Mouse (Mus musculus): Measurements from ENCODE around the gene Fap. TPM values are rescaled to one million over a fixed set of nuclear protein-coding genes. Genes with fewer than 3 reads are reported as not detected.

The Fap gene
- 1.5 and 1.9 TPM in 2 replicates for polyA plus RNA-seq (2015; fragmentation: Nextera tagmentation; extraction: Ambion mirVana)

DNA sequence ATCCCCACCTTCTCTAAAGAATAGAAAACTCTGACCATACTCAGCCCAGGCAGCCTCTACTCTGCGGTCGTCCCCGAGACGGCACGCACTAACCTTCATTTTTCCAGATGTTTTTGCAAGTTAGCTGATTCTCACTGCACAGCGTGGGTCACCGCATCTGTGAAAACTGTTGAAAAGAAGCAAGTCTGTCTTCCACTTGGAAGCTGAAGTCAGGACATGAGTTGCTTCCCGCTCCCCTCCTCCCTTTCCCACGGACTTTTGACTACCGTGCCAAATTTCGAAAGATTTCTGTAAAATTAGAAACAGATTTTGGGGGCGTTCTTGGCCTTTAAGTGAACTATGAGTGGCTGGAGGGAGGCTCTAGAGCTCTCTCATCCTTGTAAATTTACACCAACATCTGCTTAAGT lies at the start of gene Fap:
Gene Fap, minus strand, starts transcription at position 323 of the 407 bp plus-strand sequence.
- H3K36me3 ChIP-seq (ENCODE audit: control insufficient read depth, insufficient read depth, low read length): no peaks in the 10 kb centered on the region
- no peak within 1 kb of the TSS for H3K27ac ChIP-seq (ENCODE audit: low read depth, low read length)
- no peak within 1 kb of the TSS for H3K4me2 ChIP-seq (ENCODE audit: low read length)
- no peak within 1 kb of the TSS for H3K4me3 ChIP-seq (ENCODE audit: low read length)
- no peak for ATAC-seq
- no peaks in the 10 kb centered on the region for H3K27me3 ChIP-seq (replicated peaks; ENCODE audit: control insufficient read depth, insufficient read depth, low read length)
- WGBS: 75% methylated on average over 12 of the region's 12 CpGs
- H3K4me1 ChIP-seq (ENCODE audit: control insufficient read depth, insufficient read depth, low read depth, low read length): no peaks in the 10 kb centered on the region
- H3K9me3 ChIP-seq (ENCODE audit: control insufficient read depth, low read length): no peaks in the 10 kb centered on the region
- H3K9ac ChIP-seq (ENCODE audit: low read depth, low read length): no peak within 1 kb of the TSS

DNA sequence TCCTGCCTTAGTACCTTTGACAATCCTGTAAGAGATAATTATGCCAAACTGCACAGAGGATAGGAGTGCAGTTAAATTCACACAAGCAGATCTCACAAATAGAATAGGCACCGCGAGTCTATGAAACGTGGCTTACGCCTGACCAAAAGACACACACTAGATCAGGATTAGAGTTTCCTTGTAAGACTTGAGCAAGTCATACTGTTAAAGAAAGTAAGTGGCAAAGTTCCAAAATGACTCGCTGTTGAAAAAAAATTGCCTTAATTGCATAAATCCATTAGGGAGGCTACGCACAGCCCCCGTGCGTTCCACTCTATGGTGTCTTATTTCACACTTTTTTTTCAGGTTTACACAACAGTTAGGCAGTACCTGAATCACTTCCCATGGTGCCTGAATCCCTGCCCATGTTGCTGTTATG lies 49.2 kb upstream of the Fap start:
- 75% methylated on average over 8 of the region's 8 CpGs for WGBS
- H3K4me2 ChIP-seq (ENCODE audit: low read length): no peak overlapping the region

DNA sequence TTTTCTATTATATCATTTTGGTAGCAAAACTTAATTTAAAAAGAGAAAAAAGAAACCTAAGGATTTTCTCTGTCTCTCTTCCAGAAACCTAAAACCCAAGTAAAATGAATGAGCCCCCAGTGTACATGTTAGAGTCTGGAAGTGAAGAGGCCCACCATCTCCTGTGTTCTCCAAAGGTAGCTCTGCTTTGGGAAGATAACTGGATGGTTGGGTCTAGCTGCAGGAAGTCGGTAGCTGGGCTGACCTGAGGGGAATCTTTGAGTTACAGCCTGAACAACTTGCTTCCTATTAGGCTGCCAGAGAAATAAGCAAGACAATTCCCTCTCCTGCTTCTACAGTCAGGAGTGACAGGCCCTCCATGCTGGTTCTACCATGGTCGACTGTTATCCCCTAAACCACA lies 45.8 kb upstream of the Fap start:
- Histone ChIP-seq H3K4me2 (ENCODE audit: low read length) (no peak overlapping the region), H3K27ac (ENCODE audit: low read depth, low read length) (no peak overlapping the region), H3K27me3 (replicated peaks; ENCODE audit: control insufficient read depth, insufficient read depth, low read length) (no peaks in the 10 kb centered on the region), H3K4me3 (ENCODE audit: low read length) (no peak overlapping the region), H3K36me3 (ENCODE audit: control insufficient read depth, insufficient read depth, low read length) (no peaks in the 10 kb centered on the region), H3K4me1 (ENCODE audit: control insufficient read depth, insufficient read depth, low read depth, low read length) (no peaks in the 10 kb centered on the region), H3K9me3 (ENCODE audit: control insufficient read depth, low read length) (no peaks in the 10 kb centered on the region), H3K9ac (ENCODE audit: low read depth, low read length) (no peak overlapping the region)
- no peak for ATAC-seq
- 62% methylated on average over 2 of the region's 2 CpGs for WGBS

More for the DNA sequence above, 49.2 kb upstream of the Fap start:
- Histone ChIP-seq H3K9me3 (ENCODE audit: control insufficient read depth, low read length) (no peaks in the 10 kb centered on the region), H3K4me3 (ENCODE audit: low read length) (no peak overlapping the region), H3K27ac (ENCODE audit: low read depth, low read length) (no peak overlapping the region), H3K9ac (ENCODE audit: low read depth, low read length) (no peak overlapping the region), H3K36me3 (ENCODE audit: control insufficient read depth, insufficient read depth, low read length) (no peaks in the 10 kb centered on the region), H3K4me1 (ENCODE audit: control insufficient read depth, insufficient read depth, low read depth, low read length) (no peaks in the 10 kb centered on the region), H3K27me3 (replicated peaks; ENCODE audit: control insufficient read depth, insufficient read depth, low read length) (no peaks in the 10 kb centered on the region)
- no peak for ATAC-seq

DNA sequence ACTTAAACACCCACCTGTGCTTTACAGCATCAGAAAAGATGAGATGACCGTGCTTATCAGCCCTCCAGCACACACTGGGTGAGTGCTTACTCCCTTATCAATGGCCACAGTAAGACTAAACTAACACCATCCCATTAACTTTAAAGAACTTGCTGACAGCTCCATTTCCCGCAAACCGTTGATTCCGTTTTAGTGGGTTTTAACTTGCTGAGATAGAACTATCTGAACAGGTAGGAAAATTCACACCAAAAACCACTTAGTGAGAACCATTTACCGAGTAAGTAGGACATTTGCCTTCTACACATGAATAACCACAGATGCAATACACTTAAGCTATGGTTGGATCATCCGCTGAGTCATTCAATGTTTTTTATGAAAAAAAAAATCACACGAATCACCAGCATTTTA lies 45.1 kb upstream of the Fap start:
- no peaks in the 10 kb centered on the region for H3K4me1 ChIP-seq (ENCODE audit: control insufficient read depth, insufficient read depth, low read depth, low read length)
- H3K9ac ChIP-seq (ENCODE audit: low read depth, low read length): no peak overlapping the region
- no peak overlapping the region for H3K4me2 ChIP-seq (ENCODE audit: low read length)
- WGBS: 81% methylated on average over 7 of the region's 7 CpGs
- no peaks in the 10 kb centered on the region for H3K9me3 ChIP-seq (ENCODE audit: control insufficient read depth, low read length)
- no peak overlapping the region for H3K27ac ChIP-seq (ENCODE audit: low read depth, low read length)
- H3K4me3 ChIP-seq (ENCODE audit: low read length): no peak overlapping the region
- H3K36me3 ChIP-seq (ENCODE audit: control insufficient read depth, insufficient read depth, low read length): no peaks in the 10 kb centered on the region
- no peak for ATAC-seq
- no peaks in the 10 kb centered on the region for H3K27me3 ChIP-seq (replicated peaks; ENCODE audit: control insufficient read depth, insufficient read depth, low read length)

DNA sequence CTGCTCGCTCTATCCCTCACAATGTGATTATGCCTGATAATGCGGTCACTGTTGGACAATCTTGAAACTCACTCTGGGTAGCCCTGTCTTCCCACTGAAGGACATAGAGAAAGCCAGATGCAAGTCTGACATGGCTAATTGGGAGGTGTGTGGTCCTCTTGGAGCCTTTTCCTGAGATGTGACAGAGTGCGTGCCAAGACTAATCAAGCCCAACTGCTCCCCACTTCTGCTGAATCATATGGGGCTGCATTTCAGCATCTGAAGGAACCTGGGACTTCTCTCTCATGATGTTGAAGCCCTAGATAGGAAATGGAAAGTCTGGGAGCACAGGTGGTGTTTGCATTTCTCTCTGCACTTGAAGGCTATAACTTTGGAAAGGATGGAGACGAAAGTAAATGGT lies 39.3 kb upstream of the Fap start:
- Histone ChIP-seq H3K27ac (ENCODE audit: low read depth, low read length) (no peak overlapping the region), H3K4me1 (ENCODE audit: control insufficient read depth, insufficient read depth, low read depth, low read length) (no peaks in the 10 kb centered on the region), H3K36me3 (ENCODE audit: control insufficient read depth, insufficient read depth, low read length) (no peaks in the 10 kb centered on the region), H3K4me3 (ENCODE audit: low read length) (no peak overlapping the region), H3K9ac (ENCODE audit: low read depth, low read length) (no peak overlapping the region), H3K27me3 (replicated peaks; ENCODE audit: control insufficient read depth, insufficient read depth, low read length) (no peaks in the 10 kb centered on the region), H3K4me2 (ENCODE audit: low read length) (no peak overlapping the region), H3K9me3 (ENCODE audit: control insufficient read depth, low read length) (no peaks in the 10 kb centered on the region)
- WGBS: 94% methylated on average over 4 of the region's 4 CpGs
- no peak for ATAC-seq

DNA sequence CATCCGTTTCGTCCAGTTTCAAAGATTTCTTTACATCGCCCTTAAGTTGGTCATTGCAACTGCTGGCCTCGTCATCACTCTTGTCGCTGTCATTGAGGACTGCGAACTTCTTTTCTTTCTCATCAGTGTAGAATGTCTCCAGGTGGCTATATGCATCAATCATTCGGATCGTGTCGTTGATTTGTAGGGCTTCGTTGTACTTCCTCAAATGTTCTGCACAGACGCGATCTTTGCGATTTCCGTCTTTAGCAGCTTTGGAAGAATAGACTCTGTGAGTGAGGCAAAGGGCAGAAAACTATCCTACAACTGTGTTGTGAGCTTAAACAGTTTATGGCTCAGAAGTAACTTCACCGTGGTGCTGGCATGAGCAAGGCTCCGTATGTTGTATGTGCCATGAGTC lies 32.3 kb upstream of the Fap start:
- H3K27ac ChIP-seq (ENCODE audit: low read depth, low read length): no peak overlapping the region
- no peak for ATAC-seq
- H3K27me3 ChIP-seq (replicated peaks; ENCODE audit: control insufficient read depth, insufficient read depth, low read length): no peaks in the 10 kb centered on the region
- H3K4me2 ChIP-seq (ENCODE audit: low read length): no peak overlapping the region
- H3K9ac ChIP-seq (ENCODE audit: low read depth, low read length): no peak overlapping the region
- H3K4me1 ChIP-seq (ENCODE audit: control insufficient read depth, insufficient read depth, low read depth, low read length): no peaks in the 10 kb centered on the region
- no peak overlapping the region for H3K4me3 ChIP-seq (ENCODE audit: low read length)
- WGBS: 94% methylated on average over 16 of the region's 16 CpGs
- no peaks in the 10 kb centered on the region for H3K36me3 ChIP-seq (ENCODE audit: control insufficient read depth, insufficient read depth, low read length)
- H3K9me3 ChIP-seq (ENCODE audit: control insufficient read depth, low read length): no peaks in the 10 kb centered on the region

DNA sequence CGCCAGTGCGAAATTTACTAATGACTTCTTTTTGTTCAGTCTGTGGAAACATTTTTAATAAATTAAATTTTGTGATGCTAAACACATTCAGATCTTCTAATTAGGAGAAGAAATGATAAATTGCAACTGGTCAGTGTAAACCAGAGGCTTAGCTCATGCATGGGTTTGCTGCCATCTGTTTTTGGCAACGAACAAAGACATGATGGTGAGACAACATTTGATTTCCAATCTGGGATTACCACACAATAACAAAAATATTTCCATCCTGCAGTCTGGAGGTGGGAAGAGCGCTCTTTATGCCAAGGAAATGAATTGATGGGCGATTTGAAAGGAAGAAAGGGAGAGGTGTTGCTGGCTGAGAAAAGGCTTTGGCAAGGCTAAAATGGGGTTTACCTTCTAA lies 29.7 kb upstream of the Fap start:
- no peak for ATAC-seq
- H3K4me3 ChIP-seq (ENCODE audit: low read length): no peak overlapping the region
- H3K4me1 ChIP-seq (ENCODE audit: control insufficient read depth, insufficient read depth, low read depth, low read length): no peaks in the 10 kb centered on the region
- no peak overlapping the region for H3K9ac ChIP-seq (ENCODE audit: low read depth, low read length)
- H3K27ac ChIP-seq (ENCODE audit: low read depth, low read length): no peak overlapping the region
- H3K9me3 ChIP-seq (ENCODE audit: control insufficient read depth, low read length): no peaks in the 10 kb centered on the region
- 88% methylated on average over 5 of the region's 5 CpGs for WGBS
- H3K36me3 ChIP-seq (ENCODE audit: control insufficient read depth, insufficient read depth, low read length): no peaks in the 10 kb centered on the region
- H3K27me3 ChIP-seq (replicated peaks; ENCODE audit: control insufficient read depth, insufficient read depth, low read length): no peaks in the 10 kb centered on the region
- H3K4me2 ChIP-seq (ENCODE audit: low read length): no peak overlapping the region

DNA sequence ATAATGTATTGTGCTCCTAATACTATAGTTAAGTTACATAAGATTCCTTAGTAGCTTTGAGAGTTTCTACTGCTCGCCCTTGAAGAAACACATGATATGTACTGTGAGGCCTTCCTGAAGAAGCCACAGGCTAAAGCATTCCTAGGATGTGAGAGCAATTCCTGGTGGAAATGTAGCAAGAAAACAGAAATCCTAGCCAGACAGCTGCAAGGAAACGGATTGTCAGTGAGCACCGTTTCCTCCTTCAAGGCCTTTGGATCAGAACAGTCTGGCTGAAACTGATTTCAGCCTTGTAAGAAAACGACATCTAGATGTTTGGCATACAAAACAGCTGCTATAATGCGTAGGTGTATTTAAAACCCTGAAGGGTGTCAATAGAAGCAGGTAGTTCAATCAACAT lies 22.7 kb upstream of the Fap start:
- Histone ChIP-seq H3K27me3 (replicated peaks; ENCODE audit: control insufficient read depth, insufficient read depth, low read length) (no peaks in the 10 kb centered on the region), H3K27ac (ENCODE audit: low read depth, low read length) (no peak overlapping the region), H3K36me3 (ENCODE audit: control insufficient read depth, insufficient read depth, low read length) (no peaks in the 10 kb centered on the region), H3K4me1 (ENCODE audit: control insufficient read depth, insufficient read depth, low read depth, low read length) (no peaks in the 10 kb centered on the region), H3K4me3 (ENCODE audit: low read length) (no peak overlapping the region), H3K9me3 (ENCODE audit: control insufficient read depth, low read length) (no peaks in the 10 kb centered on the region), H3K4me2 (ENCODE audit: low read length) (no peak overlapping the region), H3K9ac (ENCODE audit: low read depth, low read length) (no peak overlapping the region)
- 86% methylated on average over 5 of the region's 5 CpGs for WGBS
- ATAC-seq: no peak

DNA sequence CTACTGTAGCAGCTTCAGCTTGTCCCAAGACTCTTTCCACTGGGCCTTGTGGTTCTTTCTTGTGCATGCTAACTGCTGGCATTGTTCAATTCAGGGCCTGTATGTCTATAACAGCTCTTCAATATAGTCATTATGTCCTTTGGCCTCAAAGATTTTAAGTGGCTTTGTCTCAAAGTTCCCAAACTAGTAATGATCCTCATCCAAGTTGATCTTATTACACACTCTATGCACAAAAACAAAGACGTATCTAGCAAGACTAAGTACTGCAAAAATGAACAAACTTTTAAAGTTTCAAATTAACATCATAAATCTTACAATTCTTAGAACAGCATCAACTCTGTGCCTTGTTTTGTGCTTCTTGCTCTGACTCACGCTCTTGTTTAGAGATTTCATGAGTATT lies 20.6 kb upstream of the Fap start:
- Histone ChIP-seq H3K36me3 (ENCODE audit: control insufficient read depth, insufficient read depth, low read length) (no peaks in the 10 kb centered on the region), H3K9me3 (ENCODE audit: control insufficient read depth, low read length) (no peaks in the 10 kb centered on the region), H3K4me3 (ENCODE audit: low read length) (no peak overlapping the region), H3K4me2 (ENCODE audit: low read length) (no peak overlapping the region), H3K27me3 (replicated peaks; ENCODE audit: control insufficient read depth, insufficient read depth, low read length) (no peaks in the 10 kb centered on the region), H3K27ac (ENCODE audit: low read depth, low read length) (no peak overlapping the region), H3K9ac (ENCODE audit: low read depth, low read length) (no peak overlapping the region), H3K4me1 (ENCODE audit: control insufficient read depth, insufficient read depth, low read depth, low read length) (no peaks in the 10 kb centered on the region)
- no peak for ATAC-seq
- 91% methylated on average over 2 of the region's 2 CpGs for WGBS

DNA sequence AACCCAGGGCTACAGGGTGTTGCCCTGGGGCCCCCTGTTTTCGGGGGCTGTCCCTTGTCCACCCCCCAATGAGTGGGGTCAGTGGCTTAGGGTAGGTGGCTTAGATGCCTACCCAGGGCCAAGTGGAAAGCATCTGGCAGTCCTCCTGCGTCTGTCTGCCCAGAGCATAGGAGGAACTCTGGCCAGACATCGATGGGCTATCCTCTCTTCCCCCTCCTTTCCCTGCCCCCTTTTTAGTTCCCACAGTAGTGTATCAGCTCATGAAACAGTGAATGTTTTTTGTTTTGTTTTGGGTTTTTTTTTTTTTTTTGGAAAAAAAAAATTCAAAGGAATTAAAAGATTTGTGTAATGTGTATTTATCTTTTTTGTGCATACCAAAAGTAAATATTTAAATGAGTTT lies 17.7 kb upstream of the Fap start:
- no peaks in the 10 kb centered on the region for H3K36me3 ChIP-seq (ENCODE audit: control insufficient read depth, insufficient read depth, low read length)
- H3K9ac ChIP-seq (ENCODE audit: low read depth, low read length): no peak overlapping the region
- no peaks in the 10 kb centered on the region for H3K27me3 ChIP-seq (replicated peaks; ENCODE audit: control insufficient read depth, insufficient read depth, low read length)
- WGBS: 86% methylated on average over 3 of the region's 3 CpGs
- H3K4me2 ChIP-seq (ENCODE audit: low read length): no peak overlapping the region
- no peaks in the 10 kb centered on the region for H3K4me1 ChIP-seq (ENCODE audit: control insufficient read depth, insufficient read depth, low read depth, low read length)
- H3K9me3 ChIP-seq (ENCODE audit: control insufficient read depth, low read length): no peaks in the 10 kb centered on the region
- no peak overlapping the region for H3K27ac ChIP-seq (ENCODE audit: low read depth, low read length)
- no peak for ATAC-seq
- H3K4me3 ChIP-seq (ENCODE audit: low read length): no peak overlapping the region

Data from hindbrain, embryonic 16.5 days (tissue).